Mouse (Mus musculus) lung, embryonic 16.5 days (tissue): ENCODE measurements around the gene Gm11213. TPM values are rescaled to one million over a fixed set of nuclear protein-coding genes. Genes with fewer than 3 reads are reported as not detected.

Experiments
- polyA plus RNA-seq: library from polyadenylated mRNA; unstranded; fragments of >200 nt; fragmentation: Nextera tagmentation; extraction: Ambion mirVana; gene quantifications from 2 replicates; pipeline ENCODE4 v1.2.1, GENCODE M21; 2015

Gm11213 gene
- polyA plus RNA-seq, 1 experiment from 2014 or later: not detected

Other genes with a start within 250 kb of the Gm11213 start
- not detected in 2 replicates for gene Orm3, start 249.1 kb downstream of the Gm11213 start, polyA plus RNA-seq
- gene Orm2, start 242.8 kb downstream of the Gm11213 start, polyA plus RNA-seq: not detected in 2 replicates
- 10.2 and 10.6 TPM in 2 replicates for gene Akna, start 201.9 kb downstream of the Gm11213 start, polyA plus RNA-seq
- 2.6 and 2.7 TPM in 2 replicates for gene Whrn, start 109.3 kb downstream of the Gm11213 start, polyA plus RNA-seq
- 271 and 284 TPM in 2 replicates for gene Atp6v1g1, start 60.5 kb downstream of the Gm11213 start, polyA plus RNA-seq
- gene Tmem268, start 46.5 kb downstream of the Gm11213 start, polyA plus RNA-seq: 8.8 and 9.6 TPM in 2 replicates
- gene Tex48, start 17.2 kb upstream of the Gm11213 start, polyA plus RNA-seq: not detected in 2 replicates
- gene Gm11214, start 58.1 kb upstream of the Gm11213 start, polyA plus RNA-seq: not detected in 2 replicates
- gene Tnfsf15, start 139.9 kb upstream of the Gm11213 start, polyA plus RNA-seq: 0.46 and 0.65 TPM in 2 replicates